Mouse (Mus musculus): ENCODE results near the gene Tas2r144.

DNA sequence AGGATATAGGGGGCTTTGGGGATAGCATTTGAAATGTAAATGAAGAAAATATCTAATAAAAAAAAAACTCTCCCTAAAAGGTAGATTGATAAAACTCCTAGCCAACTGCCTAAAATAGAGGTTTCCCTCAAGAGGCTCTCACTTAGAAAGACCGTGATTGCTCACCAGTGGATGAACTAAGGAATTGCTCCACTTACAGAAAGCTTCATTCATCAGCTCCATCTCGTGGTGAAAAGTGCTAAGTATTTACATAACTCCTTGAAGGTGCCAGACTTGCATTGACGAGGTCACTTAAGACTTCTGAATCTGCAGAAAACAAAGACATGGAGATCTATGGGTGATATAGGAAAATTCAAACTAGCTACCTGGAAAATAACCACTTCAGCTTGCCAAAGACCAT is 17.4 kb upstream of the Tas2r144 start:
- TF ChIP-seq FLI1 (IDR thresholded peaks at IDR 0.05; ENCODE audit: low read length) (no peak), GATA1 (IDR thresholded peaks at IDR 0.05; ENCODE audit: borderline replicate concordance, low read length) (no peak)

All from megakaryocyte, embryonic 14.5 days (primary cell).